Mouse (Mus musculus): ENCODE data around the gene Trappc2l.

Trappc2l gene

GRCm38 (mm10) chr8:122658807-122659160, 47.3 kb downstream of the Trappc2l start:
- no peak for DNase-seq

GRCm38 (mm10) chr8:122660022-122660421, 48.6 kb downstream of the Trappc2l start:
- peak; percentile 34 to 37 for DNase-seq

- DNase-seq: peak; percentile 86 to 91
These were observed 49.7 kb downstream of the Trappc2l start for GRCm38 (mm10) chr8:122661138-122661537.

- DNase-seq: no peak
These were observed 50.5 kb downstream of the Trappc2l start for GRCm38 (mm10) chr8:122661894-122662293.

- no peak for DNase-seq
These were observed 51.7 kb downstream of the Trappc2l start for GRCm38 (mm10) chr8:122663106-122663505.

GRCm38 (mm10) chr8:122663670-122664069, 52.2 kb downstream of the Trappc2l start:
- peak; percentile 28 to 51 for DNase-seq

- DNase-seq: peak; percentile 65 to 76
These were observed 53.8 kb downstream of the Trappc2l start for GRCm38 (mm10) chr8:122665221-122665620.

- peak; percentile 78 to 86 for DNase-seq
These were observed 54.4 kb downstream of the Trappc2l start for GRCm38 (mm10) chr8:122665667-122666316.
